Mouse (Mus musculus): ENCODE measurements around the gene Kctd18.
"Not testable (repeated sequence)": the region's sequence is repeated elsewhere in the genome, so short reads cannot be mapped to it uniquely, and the experiment has no call there.

DNA sequence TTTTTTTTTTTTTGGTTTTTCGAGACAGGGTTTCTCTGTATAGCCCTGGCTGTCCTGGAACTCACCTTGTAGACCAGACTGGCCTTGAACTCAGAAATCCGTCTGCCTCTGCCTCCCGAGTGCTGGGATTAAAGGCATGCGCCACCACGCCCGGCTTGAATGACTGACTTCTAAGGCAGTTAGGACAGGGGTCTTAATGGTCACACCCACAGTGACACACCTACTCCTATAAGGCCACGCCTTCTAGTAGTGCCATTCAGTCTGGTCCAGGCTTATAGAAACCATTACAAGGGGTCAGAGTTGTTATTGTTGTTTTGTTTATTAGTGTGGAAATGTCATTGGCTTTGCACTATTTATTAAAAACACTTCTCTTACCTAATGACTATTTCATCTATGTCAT is 12.4 kb downstream of the Kctd18 start:
- not testable (repeated sequence) for TF ChIP-seq CTCF (IDR thresholded peaks at IDR 0.05); EP300 (IDR thresholded peaks at IDR 0.05; ENCODE audit: insufficient read depth, low read depth, low read length)
